Mouse (Mus musculus): ENCODE results near the gene Tcirg1.
A peak's percentile ranks its signal among the peaks of the same experiment; 100 is the strongest.

The Tcirg1 gene

DNA sequence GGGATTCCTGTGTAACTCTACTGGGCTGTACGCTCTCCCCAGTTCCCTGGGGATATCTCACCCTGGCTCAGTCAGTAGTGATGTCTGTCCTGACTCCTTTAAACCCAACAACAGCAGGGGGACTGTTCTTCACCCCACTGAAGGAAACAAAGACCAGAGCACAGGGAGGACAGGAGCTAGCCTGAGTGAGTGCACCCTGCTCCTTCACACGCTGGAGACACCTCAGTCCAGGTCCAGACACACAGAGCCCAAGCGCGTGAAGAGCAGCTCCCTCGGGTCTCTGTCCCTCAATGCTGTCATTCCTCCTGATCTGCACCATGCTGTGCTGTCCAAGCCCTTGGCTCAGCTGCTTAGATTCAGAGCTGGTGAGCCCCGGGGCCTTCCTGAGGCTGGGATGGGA is 19.8 kb upstream of the Tcirg1 start:
- DNase-seq (ENCODE audit: low read depth), result no peak

DNA sequence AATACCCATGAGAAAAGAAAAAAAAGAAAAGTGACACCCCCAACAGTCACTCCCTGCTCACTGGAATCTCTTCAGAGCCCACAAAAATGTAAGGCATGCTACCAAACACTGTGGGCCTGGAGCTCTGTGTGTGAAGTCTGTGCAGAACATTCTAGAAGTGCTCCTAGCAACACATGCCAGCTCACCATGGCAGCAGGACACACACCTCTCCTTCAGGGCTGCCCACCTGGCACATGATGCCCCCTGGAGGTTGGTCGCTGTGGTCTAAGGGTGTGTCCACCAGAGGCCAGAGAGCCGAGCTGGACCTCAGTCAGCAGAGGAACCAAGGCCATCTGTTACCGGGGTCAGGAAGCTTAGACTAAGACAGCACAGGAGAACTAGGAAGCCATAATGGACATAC is 19.3 kb upstream of the Tcirg1 start:
- no peak for DNase-seq (ENCODE audit: low read depth)

DNA sequence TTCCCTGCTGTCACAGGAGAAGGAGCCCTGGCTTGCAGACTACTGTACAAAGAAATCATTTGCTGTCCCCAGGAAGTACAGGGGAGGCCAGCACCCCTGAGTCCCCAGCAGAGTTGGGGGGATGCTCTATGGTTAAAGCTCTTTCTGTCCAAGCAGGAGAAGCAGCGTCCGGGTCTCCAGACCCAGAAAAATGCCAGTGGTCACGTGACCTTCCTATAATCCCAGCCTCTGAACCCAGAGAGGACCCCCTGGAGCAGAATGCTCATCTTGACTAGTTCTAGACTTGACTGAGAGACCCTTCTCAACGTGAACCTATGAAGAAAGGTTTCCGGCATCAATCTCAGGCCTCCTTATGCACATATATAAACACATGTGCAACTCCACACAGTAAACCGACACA is 18.9 kb upstream of the Tcirg1 start:
- no peak for DNase-seq (ENCODE audit: low read depth)

DNA sequence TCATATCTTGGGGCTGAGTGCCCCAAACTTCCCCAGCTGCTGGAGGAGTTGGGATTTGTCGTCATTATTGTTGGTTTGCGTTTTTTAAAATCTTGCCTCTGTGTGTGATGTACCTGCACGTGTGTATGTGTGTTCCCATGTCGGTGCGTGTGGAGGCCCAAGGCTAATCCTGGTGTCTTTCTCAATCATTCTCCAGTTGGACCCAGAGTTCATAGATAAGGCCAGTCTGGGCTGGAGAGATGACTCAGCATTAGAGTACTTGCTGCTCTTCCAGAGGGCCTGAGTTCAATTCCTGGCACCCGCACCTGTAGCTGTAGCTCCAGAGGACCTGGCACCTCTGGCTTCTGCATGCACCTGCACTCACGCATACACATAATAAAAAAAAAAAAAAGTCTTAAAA is 17.9 kb upstream of the Tcirg1 start:
- DNase-seq (ENCODE audit: low read depth), result no peak

DNA sequence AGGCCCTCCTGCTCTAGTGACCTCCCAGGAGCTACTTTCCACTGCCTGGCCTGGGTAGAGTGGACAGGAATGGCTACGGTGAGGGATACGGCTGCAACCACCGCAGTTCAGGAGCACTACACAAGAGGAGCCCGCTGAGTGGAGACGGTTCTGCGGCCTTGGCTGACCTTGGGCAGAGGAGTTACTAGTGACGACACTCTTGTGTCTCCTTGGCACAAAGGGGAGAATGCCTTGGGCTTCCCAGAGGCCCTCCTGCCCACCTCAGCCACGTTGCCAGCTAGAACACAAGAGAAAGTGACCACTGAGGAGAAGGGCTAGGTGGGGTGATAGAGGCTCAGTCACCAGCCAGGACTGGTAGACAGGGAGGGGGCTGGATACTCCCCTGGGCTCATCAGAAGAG is 17.3 kb upstream of the Tcirg1 start:
- no peak for DNase-seq (ENCODE audit: low read depth)

DNA sequence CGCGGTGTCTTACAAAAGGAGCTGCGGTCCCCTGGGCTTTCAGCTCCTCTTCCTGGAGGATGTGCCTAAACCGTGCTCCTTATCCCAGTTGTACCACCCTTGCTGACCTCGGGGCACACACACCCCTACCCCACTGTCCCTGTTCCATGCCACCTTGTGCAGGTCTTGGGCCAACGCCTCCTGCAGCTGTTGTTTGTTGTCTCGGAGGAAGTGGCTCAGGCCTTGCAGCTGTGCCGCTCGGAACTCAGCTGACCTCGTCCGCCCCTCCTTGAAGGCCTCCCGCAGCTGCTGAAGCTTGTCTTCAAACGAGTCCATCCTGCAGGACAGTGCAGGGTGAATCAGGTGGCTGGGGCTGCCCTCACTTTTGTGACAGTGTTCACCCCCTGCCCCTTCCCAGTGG is 16.7 kb upstream of the Tcirg1 start:
- DNase-seq (ENCODE audit: low read depth), result no peak

DNA sequence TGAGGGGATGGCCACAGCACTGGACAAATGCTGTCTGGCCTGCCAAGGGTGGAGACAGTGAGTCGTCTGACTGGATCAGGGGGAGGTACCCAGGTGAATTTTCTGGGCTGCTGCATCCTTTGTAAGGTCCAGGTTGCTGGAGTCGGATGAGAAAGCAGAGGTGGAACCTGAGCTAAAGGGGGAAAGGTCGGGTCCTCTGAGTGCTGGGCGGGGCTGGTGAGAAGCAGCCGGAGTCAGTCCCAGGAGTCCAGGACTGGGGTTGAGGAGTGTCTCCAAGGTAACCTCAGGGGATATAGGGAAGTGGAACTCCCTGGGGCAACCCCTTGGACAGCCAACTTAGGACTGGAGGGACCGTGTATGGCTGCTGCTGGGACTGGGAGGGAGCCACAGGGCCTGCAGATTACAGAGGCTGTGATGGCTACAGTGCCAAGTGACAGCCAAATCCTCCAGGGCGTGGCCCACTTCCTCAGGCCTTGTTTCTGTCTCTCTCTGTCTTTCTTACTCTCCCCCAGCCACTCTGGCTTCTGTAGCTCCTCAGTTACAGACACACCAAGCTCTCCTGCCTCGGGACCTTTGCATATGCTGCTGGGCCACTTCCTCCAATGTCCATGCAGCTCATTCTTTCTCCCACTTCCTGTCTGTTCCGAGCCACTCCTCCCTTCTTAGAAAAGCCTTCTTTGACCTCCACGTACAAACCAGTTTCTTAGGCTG is 15.9 kb upstream of the Tcirg1 start:
- DNase-seq (ENCODE audit: low read depth), result no peak

DNA sequence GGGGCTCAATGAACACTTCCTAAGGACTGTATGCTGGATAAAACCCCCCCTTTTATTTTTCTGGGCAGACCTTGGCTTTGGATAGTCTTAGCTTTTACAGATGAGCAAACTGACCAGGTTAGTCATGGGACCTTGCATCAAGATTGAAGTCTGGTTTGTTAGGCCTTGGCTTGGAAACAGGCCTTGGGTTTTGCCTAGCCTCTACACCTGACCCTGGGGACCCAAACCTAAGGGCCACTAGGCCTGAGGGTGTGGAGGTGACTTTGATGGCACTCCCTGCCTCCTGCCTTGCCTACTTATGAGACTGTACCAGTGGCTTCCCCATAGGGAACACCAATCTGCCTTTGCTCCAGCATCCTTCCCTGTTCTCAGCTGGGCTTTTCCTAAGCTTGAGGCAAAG is 13.0 kb upstream of the Tcirg1 start:
- DNase-seq (ENCODE audit: low read depth), result no peak

DNA sequence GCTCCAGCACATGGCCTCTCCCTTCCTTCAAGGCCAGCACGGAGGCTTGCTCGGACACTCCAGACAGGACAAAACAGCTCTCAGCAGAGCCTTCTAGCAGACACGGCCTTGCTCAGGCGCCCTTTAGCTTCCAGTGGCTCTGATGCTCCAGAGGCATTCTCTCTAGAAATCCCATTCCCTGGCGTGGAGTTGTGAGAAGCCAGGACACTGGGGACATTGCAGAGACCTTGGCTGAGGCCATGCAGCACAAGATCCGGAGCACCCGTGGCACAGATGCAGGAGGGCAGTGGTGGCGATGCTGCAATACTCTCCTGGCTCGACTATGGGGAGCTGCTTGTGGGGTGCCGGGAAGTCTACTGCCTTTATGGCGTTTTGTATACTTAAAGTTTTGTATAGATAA is 9.8 kb upstream of the Tcirg1 start:
- DNase-seq (ENCODE audit: low read depth), result no peak

DNA sequence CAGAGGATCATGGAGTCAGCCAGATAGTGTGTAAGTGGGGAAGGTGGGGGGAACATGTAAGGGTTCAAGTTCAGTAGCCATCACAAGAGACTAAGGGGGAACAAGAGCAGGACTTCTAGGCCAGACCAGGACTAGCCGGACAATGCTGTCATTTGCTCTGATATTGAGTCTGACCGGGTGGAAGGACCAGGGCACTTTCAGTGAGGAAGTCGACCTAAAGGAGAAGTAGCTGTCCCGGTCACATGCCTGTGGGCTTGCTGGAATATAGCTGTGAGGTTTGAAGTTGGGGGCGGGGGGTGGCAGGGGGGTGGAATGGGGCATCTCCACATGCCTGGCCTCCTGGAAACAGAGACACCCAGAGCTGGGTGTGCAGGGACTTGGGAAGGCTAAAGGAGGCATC is 7.6 kb upstream of the Tcirg1 start:
- no peak for DNase-seq (ENCODE audit: low read depth)

DNA sequence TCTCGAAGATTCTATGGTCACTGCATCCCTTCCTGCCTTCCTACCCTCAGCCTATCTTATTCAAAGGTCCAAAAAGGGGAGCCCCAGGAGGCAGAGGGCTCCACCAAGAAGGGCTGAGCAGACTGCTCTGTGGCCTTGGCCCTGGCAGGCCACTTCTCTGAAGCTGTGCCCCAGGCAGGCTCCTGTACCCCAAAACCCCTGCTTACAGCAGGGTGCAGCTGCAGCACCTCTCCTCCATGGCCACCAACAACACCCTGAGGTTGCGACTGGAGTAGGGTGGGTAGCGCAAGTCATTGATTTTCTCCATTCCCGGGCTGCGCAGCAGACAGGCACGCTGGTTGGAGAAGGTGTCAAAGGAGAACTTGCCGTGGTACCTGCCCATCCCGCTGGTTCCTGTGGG is 6.8 kb upstream of the Tcirg1 start:
- DNase-seq (ENCODE audit: low read depth), result no peak

DNA sequence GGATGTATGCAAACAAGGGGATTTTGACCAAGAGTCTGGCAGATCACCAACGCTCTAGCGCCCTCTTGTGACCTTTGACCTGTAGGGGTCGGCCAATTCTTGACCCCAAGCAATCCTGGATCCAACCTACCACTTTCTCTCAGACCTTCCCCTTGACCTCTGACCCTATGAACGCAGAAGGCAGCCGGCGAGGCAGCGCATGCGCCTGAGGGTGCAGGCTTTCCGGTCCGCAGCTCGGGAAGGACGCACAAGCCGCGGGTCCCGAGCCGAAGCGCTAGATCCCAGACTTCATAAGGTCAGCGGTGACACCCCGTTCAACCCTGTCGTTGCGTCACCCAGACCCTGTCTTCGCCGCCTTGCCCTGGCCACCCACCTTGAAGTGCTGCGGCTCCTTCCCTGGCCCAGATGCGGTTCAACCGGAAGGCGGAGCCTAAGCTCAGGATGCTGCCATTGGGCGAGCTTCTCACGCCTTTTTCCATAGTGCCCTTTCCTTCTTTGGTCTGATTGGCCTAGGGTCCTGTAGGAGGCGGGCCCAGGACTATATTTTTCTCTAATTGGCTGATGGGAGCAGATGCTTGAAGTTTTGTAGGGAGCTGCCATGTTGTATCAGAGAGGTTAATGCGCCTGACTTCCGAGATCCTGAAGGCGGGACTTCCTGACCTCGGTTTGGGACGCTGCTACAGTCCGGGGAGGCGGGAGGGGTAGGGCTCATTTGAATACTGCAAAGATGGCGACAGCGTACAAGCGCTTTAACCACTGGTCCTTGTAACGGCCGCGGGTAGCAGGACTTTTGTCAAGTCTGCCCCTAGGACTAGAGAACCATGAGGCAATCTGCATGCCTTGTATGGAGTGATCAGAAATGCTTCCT is 5.6 kb upstream of the Tcirg1 start, which contains the start of gene Ndufs8:
TSS of gene Ndufs8 (minus strand) at position 438 of the 868 bp plus-strand sequence.
- peak; percentile 97 for DNase-seq (ENCODE audit: low read depth)

DNA sequence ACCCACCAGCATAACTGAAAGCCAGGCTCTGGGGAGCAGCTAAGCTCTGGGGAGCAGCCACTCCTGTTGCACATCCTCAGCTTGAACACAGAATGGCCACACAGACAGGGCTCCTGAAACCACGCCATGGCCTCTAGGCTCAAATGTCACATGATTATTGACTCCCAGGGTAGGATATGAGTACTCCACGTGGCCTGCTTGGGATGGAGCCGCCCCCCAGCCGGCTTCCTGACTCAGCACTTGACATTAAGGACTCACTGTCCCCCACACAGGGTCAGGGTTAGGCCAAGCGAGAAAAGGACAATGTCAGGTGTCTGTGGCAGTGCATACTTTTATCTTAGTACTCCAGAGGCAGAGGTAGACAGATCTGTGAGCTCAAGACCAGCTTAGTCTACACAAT is 3.3 kb upstream of the Tcirg1 start:
- no peak for DNase-seq (ENCODE audit: low read depth)

DNA sequence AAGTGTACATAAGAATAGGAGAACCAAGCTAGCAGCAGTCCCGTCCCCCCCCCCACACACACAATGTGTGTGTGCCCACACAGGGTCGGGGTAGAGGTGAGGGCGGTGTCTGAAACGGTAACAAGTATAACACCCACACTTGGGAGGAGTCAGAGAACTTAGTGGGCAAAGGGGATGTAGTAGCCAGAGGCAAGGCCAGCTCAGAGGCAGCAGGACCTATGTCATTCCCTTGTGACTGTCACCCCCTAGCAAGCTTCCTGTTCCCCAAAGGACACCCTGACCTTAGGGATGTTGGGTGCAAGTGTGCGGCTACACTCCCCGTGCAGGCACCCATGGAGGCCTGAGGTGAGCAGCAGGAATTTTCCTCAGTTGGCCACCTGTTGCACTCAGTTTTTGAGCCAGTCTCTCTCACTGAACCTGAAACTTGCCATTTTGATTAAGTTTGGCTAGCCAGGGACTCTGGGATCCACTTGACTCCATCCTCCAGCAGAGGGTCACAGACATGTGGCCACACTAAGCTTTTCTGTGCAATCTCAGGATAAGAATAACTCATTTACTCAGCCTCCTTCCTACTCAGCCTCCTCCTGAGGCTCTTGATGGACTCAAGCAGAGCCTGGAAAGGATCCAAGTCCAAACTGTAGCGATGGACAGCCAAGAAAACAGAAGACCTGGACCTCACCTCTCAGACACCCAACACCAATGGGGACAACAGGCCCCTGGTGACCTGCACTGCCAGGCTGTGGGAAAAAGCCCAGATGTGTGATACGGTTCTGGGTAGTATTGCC is 1.1 kb upstream of the Tcirg1 start:
- no peak for DNase-seq (ENCODE audit: low read depth)

DNA sequence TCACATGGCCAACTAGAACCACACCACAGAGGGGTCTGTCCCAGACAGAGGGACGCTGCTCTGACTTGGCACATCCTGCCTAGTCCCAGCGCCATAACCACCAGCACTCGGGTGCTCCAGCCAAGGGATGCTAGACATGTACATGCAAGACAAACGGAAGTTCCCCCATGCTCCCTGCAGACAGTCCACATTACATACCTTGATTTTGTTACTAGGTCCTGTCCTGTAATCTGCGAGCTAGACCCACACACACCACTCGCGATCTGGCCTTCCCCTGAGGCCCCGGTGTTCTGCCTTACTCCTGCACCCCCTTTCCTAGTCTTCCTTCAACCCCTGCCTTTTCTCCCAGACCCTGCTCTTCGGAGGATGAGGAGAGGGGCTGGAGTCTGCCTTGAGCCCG is 607 bp downstream of the Tcirg1 start:
- DNase-seq (ENCODE audit: low read depth), result peak; percentile 43

DNA sequence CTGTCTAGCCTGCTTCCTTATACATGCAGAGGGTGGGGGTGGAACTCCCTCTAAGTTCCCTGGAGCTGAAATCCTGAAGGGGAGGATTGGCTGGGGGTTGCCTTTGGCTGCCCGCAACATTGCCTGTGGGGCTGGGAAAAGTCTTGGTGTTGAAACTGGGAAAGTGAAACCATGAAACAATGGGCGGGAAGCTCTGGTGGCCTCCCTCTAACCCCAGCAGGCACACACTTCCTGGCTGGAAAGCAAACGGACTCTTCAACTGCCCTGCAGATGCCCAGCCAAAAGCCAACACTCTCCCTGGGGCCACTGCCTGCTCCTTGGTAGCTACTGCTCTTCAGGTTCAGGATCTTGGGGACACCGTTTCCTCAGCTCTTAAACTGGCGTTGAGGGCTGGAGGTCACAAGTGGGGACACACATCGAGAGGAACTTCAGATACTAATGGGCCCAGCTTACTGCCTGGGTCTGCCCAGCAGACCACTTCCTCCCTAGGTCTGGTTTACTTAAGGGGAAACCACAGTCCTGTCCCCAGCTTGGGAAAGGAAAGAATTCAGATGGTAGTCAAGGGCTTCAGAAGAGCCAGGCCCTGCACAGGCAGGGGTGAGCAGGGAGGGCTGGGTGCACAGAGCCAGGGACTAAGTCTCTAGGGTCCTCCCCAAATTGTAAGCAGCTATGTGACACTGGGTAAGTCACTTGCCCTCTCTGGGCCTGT is 1.5 kb downstream of the Tcirg1 start:
- DNase-seq (ENCODE audit: low read depth), result peak; percentile 30

DNA sequence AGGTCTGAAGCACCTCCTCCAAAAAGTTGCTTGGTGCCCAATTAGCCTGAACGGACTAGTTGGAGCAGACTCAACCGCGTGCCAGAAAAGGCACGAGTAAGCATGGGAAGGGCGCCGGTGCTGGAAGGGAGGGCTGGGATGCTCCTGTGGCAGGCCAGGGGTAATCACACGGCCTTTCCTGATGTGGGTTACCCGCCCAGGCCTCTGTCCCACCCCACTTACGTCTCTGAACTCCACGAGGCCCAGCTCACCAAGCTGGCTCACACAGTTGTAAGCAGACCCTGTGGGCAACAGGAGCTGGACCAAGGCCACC is 2.6 kb downstream of the Tcirg1 start:
- DNase-seq (ENCODE audit: low read depth), result no peak

DNA sequence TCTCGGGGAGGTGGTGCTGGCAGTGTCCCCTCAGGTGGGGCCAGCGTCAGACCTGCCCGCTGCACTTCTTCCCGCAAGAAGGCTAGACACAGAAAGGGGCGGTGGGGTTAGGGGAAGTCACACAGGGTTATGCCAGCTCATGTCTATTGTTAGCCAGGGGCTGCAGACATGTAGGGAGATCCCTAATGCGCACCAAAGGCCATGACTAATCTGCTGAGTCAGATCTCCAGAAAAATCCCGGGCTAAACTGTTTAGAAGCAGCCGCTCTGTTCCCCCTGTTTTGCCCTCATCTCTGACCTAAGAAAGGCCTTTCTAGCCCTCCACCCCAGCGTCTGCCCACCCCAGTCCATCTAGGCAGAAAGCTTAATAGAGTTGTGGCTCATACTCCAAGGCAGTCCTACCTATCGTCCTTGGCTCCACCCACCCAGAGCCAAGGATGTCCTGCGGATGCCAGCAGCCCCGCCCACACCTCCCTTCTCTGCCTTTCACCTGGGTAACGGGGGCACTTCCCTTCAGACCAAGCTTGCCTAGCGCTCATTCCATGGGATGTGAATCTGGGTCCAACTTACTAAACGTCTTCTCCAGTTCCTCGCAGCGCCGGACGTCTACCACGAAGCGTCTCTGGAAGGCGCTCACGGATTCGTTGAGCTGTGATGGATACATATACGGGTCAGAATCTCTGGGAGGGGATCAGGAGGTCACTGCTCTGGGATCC is 3.1 kb downstream of the Tcirg1 start:
- no peak for DNase-seq (ENCODE audit: low read depth)

DNA sequence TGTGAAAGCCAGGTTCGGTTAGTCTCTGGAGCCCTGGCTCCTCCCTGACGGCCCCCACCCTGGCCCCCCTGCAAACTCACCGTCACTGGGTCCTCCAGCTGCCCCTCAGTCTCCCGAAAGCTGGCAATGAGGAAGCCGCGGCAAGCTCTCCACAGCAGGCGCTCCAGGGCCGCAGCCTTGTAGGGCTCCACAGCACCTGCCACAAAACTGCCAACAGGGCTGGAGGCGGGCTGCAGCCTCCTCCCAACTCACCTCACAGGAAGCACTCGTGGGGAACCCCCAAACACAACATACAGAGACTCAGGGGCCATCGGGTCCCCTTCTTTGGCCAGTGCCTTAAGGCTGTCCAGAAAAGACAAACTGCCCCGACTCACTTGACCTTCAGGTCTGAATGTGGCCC is 4.0 kb downstream of the Tcirg1 start:
- no peak for DNase-seq (ENCODE audit: low read depth)

DNA sequence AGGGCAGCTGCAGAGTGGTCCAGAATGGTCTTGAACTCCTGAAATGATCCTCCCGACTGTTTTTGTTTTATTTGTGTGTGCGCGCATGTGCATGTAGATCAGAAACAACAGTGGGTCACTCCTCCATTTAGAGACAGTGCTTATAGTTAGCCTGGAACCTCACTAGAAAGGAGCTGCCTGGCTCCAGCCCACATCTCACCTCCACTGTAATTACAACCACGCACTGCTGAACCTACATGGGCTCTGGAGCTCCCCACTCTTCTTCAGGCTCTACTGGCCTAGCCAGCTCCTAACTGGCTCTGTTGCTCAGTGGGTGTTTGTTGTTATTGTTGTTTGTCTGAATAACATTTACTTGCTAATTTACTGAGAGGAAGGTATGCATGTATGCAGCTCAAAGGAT is 7.3 kb downstream of the Tcirg1 start:
- DNase-seq (ENCODE audit: low read depth), result no peak

DNA sequence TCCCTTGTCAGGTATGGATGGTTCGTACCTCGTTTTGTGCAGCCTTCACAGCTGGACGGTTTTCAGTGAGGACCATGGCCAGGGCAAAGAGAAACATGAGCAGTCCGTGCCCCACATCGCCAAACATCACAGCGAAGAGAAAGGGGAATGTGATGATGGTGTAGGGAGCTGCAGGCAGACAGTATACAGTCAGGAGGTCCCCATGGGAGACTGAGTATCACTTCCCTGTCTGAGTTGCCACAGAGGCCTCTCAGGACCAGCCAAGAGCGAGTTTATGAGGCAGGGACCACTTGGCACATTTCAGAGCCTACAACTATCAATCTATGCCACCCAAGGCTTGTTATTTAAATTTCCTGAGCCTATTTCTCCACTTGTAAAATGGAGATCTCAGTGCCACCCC is 8.0 kb downstream of the Tcirg1 start:
- DNase-seq (ENCODE audit: low read depth), result no peak

DNA sequence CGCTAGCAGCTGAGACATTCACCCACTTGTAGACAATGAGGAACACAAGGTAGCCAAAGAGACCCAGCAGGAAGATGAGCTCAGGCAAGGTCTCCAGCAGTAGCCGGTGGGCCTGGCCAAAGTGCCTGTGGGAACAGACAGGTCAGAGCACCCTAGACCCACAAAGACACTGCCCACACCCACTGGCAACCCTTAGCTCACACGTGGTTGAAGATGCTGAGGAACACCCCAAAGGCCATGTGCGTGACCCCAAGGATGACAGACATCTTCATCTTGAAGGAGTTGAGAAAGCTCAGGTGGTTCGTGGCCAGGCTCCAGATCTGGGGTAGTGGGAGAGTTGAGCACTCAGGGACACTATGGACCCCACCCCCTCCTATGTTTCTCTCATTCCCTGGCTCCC is 9.4 kb downstream of the Tcirg1 start:
- DNase-seq (ENCODE audit: low read depth), result no peak

All from naive thymus-derived CD4-positive, alpha-beta T cell, adult 2 months (primary cell).